Mouse (Mus musculus): ENCODE measurements around the gene Gsk3a.
"Not testable (repeated sequence)": the region's sequence is repeated elsewhere in the genome, so short reads cannot be mapped to it uniquely, and the experiment has no call there.

Gene Gsk3a

DNA sequence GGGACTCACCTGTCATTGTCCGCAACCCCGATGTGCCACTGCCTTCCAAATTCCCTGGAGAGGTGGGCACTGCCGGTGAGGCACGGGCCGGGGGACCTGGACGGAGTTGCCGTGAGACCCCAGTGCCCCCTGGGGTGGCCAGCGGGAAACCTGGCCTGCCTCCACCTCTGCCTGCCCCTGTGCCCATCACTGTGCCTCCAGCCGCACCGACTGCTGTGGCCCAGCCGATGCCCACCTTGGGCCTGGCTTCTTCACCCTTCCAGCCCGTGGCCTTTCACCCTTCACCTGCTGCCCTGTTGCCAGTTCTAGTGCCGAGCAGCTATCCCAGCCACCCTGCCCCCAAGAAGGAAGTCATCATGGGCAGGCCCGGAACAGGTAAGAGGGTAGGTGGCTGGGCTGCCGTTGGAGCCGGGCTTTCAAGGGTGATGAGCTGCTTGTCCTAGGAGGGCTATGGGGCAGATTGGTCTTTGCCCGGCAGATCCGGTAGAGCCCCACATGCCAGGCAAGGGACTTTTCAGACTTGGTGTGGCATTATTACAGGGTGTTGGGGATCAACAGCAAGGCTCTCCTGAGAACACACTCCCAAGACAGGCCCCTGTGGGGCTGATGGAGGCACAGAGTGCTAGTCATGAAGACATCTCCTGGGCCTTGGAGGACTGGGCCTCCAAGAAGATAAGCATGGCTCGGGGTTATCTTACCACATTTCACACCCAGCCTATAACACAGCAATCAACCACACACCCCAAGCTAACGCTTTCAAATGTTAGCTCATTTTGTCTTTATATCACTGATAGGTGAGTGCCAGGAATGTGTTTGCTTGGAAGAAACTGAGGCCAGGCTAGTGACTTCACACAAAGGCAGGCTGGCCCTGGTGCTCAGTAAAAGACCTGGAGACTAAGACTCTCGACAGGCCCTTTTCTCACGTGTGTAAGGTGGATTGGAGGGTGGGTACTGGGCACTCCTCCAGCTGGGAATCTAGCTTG lies 35.9 kb upstream of the Gsk3a start:
- DNase-seq (ENCODE audit: low spot score) = no peak

DNA sequence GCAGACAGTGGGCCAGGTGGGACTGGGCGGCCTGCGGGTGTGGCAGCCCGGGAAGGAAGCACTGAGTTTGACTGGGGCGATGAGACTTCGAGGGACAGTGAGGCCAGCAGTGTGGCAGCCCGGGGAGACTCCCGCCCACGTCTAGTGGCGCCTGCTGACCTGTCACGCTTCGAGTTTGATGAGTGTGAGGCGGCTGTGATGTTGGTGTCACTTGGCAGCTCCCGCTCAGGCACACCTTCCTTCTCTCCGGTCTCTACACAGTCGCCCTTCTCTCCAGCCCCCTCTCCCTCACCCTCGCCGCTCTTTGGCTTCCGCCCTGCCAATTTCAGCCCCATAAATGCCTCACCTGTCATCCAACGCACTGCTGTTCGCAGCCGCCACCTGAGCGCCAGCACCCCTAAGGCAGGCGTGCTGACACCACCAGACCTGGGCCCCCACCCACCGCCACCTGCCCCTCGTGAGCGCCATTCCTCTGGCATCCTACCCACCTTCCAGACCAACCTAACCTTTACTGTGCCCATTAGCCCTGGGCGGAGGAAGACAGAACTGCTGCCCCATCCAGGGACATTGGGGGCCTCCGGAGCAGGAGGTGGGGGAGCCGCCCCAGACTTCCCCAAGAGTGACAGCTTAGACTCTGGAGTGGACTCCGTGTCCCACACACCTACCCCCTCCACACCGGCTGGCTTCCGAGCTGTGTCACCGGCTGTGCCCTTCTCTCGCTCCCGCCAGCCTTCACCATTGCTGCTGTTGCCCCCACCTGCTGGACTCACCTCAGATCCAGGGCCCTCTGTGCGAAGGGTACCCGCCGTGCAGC lies 35.0 kb upstream of the Gsk3a start:
- DNase-seq (ENCODE audit: low spot score) = no peak

DNA sequence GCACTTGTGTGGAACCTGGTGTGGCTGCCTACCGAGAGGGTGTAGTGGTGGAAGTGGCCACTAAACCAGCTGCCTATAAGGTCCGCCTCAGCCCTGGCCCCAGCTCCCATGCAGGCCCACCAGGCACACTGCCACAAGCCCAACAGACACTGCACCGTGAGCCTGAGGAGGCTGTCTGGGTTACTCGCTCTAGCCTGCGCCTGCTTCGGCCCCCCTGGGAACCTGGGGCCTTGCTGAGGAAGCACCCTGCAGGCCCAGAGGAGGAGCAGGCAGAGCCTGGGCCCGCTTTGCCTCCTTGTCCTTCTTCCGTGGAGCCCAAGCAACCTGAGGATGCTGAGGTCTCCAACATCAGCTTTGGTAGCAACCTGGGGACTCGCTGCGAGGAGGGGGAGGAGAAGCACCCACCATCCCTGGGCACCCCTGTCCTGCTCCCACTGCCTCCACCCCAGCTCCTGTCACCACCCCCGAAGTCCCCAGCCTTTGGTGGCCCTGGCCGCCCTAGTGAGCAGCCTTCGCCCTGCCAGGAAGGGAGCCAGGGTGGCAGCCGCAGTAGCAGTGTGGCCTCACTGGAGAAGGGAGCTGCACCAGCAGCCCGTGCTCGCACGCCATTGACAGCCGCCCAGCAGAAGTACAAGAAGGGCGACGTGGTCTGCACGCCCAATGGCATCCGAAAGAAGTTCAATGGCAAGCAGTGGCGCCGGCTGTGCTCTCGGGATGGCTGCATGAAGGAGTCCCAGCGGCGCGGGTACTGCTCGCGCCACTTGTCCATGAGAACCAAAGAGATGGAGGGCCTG lies 34.2 kb upstream of the Gsk3a start:
- no peak for DNase-seq (ENCODE audit: low spot score)

DNA sequence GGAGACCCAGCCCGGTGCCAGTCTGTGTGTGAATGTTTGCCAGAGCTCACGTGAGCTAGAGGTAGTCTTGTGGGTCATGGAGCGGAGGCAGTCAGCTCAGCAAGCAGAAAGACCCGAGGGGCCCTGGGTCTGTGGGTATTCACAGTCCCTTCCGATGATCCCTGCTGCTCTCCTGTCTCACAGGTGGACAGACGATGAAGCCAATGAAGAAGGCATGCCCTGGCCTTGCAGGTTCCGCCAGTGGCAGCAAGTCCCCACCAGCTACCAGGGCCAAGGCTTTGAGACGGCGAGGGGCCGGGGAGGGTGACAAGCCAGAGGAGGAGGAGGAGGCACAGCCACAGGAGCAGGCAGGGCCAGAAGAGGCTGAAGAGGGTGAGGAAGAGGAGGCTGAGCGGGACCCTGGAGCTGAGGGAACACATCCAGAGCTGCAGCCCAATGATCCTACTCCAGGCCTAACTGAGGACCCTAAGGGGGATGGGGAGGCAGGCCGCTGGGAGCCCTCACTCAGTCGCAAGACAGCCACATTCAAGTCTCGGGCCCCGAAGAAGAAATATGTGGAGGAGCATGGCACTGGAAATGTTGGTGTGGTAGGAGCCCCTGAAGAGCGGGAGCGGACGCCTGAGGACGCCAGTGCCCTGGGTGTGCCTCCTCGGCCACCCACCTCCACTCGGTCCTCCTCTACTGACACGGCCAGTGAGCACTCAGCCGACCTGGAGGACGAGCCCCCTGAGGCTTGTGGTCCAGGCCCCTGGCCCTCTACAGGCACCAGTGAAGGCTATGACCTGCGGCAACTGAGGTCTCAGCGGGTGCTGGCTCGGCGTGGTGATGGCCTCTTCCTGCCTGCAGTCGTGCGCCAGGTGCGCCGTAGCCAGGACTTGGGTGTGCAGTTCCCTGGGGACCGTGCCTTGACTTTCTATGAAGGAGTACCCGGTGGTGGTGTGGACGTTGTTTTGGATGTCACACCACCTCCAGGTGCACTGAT lies 33.3 kb upstream of the Gsk3a start:
- DNase-seq (ENCODE audit: low spot score) = no peak

DNA sequence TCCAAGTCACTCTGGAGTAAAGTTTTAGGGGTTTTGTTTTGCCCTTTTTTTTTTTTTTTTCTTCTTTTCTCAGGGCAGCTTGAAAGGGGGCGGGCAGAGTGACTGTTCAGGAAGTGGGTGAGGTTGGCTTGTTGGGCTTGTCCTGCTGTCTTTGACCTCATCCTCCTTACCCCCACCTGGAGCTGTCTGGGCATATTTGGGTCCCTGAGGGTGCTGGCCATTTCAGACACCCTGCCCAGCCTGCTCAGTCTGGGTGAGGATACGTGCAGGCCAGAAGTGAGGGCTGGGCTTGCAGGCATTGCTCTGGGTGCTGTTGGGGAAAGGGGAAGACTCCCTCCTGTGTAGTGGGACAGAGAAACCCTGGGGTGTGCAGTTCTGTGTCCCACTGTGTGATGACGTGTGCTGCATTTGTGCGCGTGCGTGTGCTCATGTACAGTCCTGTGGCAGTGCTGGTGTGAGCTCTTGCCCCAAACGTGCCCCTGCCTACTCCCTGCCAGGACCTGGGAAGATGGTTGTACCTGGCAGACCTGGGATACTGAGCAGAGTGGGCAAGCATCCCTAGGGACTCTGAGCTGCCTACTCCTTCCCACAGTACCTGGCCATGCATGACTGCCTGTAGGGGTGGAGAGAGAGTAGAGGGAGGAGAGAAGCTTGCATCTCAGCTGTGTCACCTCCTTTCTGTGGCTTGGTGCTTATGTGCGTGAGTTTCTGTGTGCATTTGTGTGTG lies 32.1 kb upstream of the Gsk3a start:
- no peak for DNase-seq (ENCODE audit: low spot score)

DNA sequence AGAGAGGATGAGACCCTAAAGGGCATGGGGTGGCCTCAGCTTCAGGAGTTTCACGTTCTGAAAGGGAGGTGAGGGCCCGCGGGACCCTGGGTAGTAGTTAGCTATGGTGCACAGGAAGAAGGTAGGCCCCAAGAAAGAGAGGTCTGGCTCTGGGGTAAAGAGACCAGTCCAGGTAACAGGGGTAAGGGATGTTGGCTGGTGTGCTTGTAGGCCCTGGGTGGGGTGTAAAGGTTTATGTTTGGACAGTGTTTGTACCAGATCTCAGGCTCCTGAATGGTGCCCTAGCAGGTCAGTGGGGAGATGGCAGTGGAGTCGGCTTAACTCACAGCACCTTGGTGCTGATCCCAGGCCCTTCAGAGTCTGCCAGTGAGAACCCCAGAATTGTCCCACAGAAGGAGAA lies 31.4 kb upstream of the Gsk3a start:
- no peak for DNase-seq (ENCODE audit: low spot score)

DNA sequence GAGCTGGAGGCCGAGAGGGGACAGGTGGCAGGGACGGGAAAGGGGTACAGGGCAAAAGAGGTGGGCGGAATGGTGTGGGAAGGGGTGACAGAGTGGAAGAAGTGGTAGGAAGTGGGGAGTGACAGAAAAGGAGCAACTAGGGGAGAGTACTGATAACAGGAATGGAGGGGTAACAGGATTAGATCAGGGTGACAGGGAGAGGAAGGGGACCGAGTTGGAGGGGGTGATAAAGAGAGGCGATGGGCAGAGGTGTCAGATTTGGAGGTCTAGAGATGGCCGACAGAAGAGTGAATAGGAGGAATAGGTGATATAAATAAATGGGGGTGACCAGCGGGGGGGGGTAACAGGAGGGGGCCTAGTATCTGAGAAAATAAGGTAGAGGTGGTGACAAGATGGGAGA lies 30.9 kb upstream of the Gsk3a start:
- no peak for DNase-seq (ENCODE audit: low spot score)

DNA sequence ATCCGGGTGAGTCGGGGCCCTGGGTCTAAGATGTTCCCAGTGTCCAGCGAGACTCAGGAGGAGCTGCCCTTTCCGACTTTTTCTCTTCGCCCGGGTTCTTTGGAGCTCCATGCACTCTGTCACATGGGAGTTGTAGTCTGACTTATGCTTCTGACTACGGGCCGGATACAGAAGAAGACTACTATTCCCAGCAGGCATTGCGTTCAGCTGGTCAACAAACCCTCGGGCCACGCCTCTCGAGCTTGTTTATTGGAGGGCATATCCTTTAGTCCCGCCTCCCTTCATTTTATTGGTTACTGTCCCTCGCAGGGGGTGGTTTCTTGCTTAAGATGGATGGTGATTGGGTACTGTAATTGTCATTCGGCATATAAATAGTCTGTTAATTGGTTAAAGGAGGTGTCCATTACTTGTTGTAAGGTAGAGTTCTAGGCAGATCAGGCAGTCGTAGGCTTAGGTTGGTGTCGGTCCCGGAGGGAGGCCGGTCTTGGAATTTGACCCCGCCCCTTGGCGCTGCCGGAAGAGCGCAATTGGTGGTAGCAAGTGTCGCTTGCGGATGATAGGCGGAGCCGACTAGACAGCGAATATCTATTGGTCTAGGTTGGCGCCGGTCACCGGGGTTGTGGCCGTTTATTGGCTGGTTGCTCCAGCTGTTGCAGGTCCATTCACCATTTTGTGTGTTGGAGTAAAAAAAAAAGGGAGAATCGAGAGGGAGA lies 30.3 kb upstream of the Gsk3a start:
- DNase-seq (ENCODE audit: low spot score) = peak; percentile 99

DNA sequence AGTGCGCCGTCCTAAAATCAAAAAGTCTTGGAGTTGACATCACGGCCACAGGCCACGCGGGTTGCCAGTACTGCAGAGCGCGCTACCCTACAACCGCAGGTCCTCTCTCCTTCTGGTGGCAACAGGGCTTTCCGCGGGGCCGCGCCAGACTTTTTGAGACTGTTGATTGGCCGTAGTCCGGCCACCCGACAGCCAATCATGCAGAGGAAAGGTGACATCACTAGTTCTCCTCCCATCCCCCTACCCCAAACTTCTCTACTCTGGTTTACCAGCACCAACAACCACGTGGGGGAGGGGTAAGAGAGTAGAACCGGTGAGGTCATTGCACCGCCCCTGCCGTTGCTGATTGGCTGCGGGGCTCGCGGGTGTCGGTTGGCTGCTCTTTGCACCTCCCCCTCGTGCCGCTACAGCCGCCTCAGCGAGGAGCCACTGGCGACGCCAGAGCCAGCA lies 29.7 kb upstream of the Gsk3a start, which contains the start of gene Cic:
Gene Cic (plus strand): TSS at position 404 of the 450 bp plus-strand sequence.
- peak; percentile 98 for DNase-seq (ENCODE audit: low spot score)

DNA sequence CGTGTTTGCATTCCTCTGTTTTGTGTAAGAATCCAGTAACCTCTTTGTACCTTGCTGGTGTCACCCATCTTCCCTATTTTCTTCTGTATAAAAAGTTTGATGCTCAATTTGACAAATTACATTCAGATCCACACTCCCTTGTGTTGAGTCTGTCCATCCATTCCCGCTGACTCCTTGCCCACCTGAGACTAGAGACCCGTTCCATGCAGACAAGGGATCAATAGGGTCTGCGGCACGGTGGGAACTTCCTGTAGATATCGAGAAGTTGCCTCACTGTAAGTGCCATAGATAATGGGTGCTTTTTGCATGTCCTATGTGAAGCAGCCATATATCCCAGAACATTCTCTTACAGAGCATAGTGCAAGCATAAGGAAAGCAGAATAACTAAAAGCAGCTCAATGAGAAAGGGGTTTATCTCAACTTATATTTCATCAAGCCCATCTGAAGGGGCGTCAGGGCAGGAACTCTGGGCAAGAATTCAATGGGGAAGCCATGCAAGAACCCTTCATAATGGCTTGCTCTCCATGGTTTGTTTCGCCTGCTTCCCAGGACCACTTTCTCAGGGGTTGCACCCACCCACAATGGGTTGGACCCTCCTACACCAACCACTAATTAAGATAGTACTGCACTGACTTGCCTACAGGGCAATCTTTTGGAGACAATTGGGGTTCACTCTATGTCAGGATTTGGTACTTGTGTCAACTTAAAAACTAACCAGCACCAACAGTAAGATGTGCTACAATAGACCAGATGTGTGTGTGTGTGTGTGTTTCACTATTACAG lies 28.7 kb upstream of the Gsk3a start:
- no peak for DNase-seq (ENCODE audit: low spot score)

DNA sequence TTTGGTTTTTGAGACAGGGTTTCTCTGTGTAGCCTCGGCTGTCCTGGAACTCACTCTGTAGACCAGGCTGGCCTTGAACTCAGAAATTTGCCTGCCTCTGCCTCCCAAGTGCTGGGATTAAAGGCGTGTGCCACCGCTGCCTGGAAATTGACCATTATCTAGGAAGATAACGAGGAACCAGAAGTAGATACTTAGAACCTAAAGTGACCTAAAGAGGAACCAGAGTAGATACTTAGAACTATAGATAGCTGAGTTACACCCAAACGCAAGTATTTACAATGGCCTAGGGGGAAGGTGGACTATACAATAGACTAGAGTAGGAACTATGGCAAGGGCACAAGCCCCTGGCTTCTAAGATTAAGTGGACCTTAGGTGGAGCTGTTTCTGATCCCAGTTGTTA lies 28.1 kb upstream of the Gsk3a start:
- DNase-seq (ENCODE audit: low spot score) = not testable (repeated sequence)

DNA sequence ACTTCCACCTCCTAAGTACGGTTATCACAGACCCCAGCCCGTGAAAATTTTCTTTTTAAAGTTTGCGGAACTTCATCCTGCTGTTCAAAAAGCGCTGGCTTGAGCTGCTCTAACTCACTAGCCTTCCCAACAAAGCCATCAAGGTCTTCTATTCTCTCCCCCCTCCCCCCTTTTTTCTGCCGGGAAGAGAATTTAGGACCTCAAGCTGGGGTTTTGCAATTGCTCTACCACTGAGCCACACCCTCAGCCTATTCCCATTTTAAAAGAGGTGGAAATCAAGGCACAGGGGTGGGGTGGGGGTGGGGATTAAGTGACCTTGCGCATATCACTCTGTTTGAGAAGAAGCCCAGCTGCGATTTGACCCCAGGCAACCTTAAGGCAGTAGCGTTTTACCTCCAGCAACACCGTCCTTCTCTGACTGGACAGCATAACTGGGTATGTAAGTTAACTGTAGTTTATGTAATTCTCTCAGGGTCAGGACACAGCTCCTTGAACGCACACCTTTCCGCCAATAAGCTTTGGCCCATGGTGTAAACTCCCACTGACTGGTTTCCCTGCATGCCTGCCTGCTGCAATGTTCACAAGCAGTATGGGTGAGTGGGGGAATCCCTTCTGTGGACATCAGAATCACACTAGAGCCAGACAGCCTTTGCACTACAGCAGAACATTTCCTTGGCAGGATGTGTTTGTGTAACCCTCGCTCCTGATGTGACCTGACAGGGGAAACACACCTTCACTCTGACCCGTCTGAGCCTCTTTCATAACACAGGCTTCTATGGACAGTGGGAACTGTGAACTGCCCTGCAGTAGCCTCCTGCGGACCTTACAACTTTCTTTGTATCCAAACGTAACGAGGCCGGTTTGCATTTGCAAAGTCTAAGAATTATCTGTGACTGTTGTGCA lies 26.6 kb upstream of the Gsk3a start:
- no peak for DNase-seq (ENCODE audit: low spot score)

DNA sequence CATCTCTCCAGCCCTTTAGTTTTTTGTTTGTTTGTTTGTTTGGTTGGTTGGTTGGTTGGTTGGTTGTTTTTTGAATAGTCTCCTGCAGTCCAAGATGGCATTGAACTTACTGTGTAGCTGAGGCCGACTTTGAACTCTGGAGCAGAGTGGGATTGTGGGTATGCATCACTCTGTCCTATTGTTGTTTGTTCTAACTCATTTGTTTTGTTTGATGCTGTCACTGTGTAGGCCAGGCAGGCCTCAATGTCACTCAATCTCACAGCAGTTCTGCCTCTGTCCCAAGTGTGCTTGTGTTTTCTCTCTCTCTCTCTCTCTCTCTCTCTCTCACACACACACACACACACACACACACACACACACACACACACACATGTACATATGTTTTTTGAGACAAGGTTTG lies 24.2 kb upstream of the Gsk3a start:
- no peak for DNase-seq (ENCODE audit: low spot score)

DNA sequence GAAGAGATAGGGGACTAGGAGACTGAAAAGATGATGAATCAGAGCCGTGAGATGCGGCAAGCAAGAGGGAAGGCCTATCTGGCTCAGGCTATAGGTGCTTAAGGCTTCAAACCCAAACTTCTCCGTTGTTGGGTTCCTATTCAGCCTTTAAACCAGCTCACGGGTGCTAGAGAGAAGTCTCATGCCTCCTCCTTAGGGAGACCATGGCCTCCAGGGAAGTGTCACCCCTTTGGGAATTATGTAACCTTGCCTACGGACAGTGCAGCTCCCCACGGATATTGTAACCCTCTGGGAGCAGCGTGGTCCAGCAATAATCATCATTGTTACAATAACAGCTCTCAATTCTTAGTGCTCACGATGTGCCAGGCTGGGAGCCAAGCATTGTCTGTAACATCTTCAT lies 14.2 kb upstream of the Gsk3a start:
- DNase-seq (ENCODE audit: low spot score) = no peak

DNA sequence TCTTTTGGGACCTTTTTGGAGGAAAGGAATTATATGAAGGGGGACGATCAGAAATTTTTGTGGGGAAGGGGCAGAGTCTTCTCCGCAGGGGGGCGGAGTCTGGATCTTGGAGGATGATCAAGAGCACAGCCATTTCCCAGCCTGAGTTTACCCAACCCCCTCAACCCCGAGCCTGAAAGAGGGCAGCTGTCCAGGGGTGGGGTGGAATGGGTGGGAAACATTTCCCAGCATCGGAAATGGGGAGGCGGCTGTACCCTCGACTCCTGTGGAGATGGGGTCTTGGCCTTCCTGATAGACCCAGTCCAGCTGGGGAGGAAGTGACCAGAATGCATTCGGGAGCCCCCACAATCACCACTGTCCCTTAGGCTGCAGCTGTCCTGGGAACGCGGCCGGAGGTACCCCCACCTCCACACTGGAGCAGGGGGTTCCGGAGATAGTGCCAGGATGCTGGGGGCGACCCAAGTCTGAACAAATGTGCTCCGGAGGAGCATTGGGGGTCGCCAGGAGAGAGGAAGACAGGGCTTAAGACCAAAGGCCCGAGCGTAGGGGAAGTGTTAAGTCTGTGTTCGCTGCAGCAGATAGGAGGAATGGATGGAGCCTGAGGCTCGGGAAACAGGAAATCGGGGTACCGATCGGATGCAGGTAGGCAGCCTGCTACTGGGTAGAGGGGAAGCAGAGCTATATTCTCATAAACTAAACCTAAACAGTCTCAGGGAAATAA lies 13.6 kb upstream of the Gsk3a start:
- DNase-seq (ENCODE audit: low spot score) = peak; percentile 28

DNA sequence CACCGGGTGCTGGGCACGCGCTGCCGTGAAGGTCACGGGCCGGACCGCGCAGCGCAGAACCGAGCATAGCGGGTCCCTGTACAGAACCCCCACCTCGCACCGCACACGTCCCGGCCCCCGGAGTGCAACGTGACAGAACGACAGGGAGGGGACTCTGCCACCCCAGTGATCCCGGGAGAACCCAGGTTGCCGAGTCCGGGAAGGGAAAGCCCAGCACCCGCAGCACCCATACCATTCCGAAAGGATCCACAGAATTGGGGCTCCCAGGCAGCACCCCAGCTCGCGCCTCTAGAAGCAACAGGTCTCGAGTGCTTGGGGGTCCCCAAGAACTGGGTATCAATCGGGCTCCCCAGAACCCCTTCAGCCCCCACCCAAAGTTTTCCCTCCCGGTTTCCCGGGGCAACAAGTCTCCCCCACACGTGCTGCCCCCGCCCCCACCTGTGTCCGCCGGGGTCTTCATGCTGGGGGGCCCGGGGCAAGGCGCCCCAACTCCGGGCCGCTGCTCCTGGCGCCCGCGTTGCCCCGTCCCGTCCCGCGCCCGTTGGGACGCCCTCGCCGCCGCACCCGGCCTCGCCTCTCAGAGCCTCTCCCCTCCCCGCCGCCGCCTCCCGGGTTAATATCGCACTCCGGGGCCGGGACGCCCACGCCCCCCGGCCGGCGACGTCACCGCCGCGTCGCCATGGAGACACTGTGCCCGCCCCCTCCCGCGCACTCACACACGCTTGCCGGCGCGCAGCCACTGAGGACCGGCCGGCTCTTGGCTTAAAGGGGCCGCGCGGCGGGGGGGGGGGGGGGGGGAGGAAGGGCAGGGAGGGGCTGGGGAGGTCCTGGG lies 12.7 kb upstream of the Gsk3a start, which contains the start of gene Erf:
Gene Erf (minus strand): TSS at position 621 of the 832 bp plus-strand sequence.
- peak; percentile 82 for DNase-seq (ENCODE audit: low spot score)

Measured in adipocyte (in vitro differentiated cells).